Mouse (Mus musculus): Measurements from ENCODE around the gene Irf4. TPM values are rescaled to one million over a fixed set of nuclear protein-coding genes. Genes with fewer than 3 reads are reported as not detected.

The Irf4 gene
- total RNA-seq, 2 experiments from 2014 or later = 5.1 to 11.3 TPM

DNA sequence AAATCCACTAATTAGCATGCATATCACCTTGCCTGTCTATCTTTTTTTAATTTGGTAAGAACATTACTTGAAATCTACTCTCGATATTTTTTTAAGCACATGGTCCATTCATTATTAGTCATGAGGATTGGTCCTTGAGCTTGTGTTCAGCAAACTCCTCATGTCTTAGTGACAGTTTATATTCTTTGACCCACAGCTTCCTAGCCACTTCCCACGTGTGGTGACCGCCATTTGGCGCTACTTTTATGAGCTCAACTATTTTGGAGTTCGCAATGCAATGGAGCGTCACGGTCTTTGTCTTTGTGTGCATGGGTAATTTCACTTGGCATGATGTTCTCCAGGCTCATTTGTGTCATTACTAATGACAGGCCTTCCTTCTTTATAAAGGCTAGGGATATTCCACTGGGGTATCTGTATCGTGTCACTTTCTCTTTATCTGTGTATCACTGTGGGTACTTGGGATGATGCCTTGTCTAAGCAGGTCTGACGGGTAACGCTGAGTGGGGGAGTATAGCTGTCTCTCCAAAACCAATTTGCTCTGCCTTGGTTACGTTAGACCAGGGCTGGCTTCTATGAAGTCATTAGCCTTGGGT lies 9.9 kb downstream of the Irf4 start:
- no peak for ATAC-seq (replicated peaks; ENCODE audit: low FRiP score, poor library complexity, severe bottlenecking)

DNA sequence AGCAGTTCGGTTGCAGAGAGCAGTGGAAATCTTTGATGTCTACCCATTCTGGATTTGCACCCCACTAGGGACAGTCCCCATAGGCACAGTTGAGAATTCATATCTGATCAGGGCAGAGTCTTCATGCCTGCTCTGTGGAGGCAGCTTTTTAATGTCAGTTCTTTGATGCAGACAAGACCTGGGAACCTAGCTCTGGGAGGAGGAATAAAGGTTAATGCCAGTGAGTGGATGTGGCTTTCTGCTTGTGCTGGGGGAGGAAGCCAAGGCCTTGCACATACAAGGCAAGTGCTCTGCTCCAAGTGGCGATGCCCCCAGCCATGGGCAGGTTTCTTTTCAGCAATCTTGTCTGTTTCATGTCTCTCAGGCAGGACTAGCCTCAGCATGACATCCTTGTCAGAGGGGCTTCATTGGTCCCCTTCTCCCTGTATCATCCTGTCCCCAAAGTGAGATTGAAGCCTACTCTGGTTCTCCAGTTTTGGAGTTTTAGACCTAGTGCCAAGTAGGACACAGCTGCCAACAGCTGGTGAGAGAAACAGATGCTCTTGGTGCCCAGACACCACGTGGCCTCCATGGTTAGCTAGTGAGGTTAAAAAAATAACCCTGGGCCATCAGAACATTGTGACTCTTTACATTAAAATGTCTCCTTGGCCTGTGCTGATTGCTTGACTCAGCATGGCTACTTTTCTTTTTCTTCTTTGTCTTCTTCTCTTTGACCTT lies 11.5 kb downstream of the Irf4 start:
- no peak for ATAC-seq (replicated peaks; ENCODE audit: low FRiP score, poor library complexity, severe bottlenecking)

DNA sequence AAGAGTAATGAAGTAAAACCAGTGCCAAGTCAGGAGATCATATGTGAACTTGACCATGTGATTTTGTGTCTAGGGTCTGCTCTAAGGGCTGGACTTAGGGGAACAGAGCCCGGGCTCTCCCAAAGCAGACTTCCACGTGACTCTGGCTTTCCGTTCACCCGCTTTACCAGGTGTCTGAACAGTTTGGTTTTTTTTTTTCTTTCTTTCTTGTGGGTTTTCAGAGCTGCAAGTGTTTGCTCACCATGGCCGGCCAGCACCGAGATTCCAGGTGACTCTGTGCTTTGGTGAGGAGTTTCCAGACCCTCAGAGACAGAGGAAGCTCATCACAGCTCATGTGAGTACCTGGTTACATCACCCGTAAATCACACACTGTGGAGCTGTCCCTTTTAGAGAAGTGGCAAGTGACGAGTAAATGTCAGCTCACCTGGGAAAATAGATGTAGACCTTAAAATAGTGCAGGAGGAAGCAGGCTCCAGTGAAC lies 12.2 kb downstream of the Irf4 start:
- ATAC-seq (replicated peaks; ENCODE audit: low FRiP score, poor library complexity, severe bottlenecking) = no peak

DNA sequence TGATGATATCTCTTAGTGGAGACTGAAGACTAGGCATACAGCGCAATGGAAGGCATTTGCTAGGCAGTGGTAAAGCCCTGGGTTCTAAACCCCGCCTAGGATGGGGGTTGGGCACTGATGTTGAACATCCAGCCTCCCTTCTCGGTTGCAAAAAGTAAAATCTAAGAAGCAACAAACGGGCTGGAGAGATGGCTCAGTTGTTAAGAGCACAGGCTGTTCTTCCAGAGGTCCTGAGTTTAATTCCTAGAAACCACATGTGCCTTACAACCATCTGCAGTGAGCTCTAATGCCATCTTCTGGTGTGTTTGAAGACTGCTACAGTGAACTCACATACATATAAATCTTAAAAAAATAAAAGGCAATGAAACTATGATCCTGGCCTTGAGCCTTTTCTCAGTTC lies 13.2 kb downstream of the Irf4 start:
- ATAC-seq (replicated peaks; ENCODE audit: low FRiP score, poor library complexity, severe bottlenecking) = no peak

DNA sequence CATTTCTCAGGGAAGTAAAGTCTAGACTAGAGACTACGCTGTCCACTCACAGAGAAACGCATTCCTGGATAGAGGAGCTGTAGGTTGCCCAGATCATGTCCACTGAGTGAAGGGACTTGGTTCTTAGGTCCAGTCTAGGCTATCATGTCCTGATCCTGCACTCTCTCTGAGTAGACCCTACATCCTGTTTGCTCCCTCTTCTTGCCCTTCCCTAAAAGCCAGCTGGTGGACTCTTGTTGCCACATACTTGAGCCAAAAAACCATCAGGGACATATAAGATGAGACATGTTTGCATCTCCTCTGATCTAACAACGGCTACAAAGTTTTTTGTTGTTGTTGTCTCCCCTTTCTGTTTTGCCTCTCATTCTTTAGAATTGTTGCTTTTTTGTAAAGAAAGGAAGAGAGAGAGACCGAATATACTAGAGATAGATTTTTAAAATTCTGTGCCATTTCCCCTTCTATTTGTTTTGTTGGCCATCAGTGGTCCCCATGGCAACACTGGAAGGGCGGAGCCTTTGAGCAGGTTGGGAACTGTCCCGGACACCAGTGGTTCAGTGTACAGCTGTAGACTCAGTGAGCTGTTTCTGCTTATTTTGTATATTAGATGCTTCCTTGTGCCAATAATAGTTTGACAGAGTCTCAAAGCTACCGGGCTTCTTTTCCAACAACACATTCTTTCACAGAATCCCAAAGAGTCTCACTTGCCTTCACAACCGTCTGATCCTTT lies 15.2 kb downstream of the Irf4 start:
- ATAC-seq (replicated peaks; ENCODE audit: low FRiP score, poor library complexity, severe bottlenecking) = no peak

DNA sequence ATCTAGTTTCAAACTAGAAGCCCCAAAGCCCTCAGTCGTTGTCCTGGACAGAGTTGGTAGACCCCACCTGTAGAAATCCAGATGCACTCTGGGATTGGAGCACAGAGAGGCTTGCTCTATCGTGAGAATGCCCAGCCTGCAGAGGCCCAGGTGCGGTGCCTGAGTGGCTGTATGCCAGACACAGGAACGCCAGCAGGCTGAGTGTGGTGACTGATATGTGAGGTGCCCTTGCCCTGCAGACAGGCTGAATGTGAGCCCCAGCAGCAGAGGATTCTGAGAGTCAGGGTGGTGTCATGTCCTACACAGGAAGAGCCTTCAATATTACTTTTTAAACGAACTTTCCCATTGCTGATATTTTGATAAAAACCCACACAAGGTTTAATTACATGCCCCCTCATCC lies 16.9 kb downstream of the Irf4 start:
- ATAC-seq (replicated peaks; ENCODE audit: low FRiP score, poor library complexity, severe bottlenecking) = no peak

DNA sequence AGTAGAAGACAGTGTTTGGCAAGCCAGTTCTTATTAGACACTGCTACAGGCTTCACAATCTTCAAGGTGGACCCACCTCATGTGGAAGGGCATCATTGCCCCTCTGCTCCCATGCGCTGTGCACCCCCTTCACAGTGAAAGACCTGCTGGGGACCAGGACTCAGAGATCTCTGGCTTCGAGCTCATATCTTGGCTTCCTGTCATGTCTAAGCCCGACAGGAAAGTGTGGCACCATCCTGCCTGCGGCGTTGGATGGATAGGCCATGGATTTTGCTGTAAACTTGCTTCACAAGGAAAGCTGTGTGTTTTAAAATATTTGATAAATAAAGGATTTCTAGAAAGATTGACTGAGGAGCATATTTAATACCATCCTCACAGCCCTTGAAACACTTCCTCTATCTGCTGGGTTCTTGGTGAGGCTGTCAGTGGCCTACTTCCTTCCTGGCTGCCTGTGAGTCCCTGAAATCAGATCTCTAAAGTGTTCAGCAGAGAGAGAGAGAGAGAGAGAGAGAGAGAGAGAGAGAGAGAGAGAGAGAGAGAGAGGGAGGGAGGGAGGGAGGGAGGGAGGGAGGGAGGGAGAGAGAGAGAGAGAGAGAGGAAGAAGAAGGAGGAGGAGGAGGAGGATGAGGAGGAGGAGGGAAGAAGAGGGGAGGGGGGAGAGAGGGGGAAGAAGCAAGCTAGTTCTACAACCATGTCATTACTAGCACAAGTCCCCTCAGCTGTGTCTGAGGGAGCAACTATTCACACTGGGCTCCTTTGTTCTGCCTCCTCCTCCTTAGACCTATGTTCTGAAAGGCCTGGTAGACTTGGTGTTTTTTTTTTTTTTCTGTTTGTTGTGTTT lies 17.8 kb downstream of the Irf4 start:
- ATAC-seq (replicated peaks; ENCODE audit: low FRiP score, poor library complexity, severe bottlenecking) = no peak

DNA sequence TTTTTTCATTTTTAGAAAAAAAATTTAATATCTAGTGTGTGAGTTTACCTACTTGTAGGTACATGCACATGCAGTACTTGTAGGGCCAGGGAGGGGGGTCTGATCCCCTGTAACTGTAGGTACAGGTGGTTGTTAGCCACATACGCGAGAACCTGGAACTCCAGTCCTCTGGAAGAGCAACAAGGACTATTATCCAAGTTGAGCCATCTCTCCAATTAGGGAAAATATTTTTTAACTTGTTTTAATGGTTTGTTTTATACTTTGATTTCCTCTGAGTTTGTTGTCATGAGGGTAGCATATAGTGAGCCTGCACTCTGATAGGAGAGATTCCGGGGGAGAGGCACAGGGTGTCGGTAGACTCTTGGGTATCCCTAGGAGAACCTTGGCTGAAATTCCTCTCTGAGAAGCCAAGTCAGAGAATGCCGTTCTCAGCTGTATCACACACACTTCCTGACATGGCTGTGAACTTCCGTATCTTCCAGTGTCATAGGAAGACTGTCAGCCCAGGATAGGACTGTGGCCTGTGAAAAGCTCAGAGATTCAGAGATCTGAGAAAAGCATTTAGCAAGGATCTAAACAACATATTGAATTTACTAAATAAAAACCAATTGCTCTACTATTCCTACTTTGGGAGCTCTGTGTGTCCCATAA lies 18.6 kb downstream of the Irf4 start:
- no peak for ATAC-seq (replicated peaks; ENCODE audit: low FRiP score, poor library complexity, severe bottlenecking)

DNA sequence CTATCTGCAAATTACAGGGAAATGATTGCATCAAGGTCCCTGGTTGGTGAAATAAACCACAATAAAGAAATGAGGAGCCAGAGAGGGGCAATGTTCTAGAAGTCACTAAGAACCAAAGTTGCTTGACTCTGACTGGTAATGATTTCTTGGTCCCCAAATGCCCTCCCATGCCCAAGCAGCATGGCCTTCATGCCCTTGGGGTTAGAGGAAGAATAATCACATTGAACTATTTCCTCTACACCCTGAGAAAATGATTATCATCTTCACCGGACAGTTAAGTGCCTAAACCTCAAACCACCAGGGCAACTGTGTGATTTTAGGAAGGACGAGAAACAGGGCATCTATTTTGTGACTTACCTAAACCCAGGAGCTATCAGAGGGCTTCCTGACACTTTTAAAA lies 27.0 kb downstream of the Irf4 start:
- ATAC-seq (replicated peaks; ENCODE audit: low FRiP score, poor library complexity, severe bottlenecking) = no peak

DNA sequence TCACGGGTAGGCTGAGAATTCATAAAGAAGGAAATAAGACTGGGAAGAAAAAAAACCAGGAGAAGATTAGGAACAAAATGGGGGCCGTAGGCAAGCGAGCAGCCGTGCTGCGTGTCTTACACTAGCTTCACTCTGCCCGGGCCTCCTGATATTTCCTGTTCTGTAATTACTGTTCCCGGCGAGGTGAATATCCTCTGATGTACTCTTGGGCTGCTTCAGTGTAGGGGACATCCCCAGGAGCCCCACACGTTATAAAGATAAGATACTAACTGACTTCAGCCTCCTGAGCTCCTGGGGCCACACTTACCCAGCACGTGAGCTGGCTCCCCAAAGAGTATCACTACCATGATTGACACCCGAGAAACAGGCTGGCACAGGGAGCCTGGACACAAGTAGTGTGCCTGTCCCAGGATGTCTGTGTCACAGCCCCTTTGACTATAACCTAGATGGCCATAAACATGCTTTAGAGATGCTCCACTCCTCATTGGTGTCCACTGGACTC lies 28.7 kb downstream of the Irf4 start:
- ATAC-seq (replicated peaks; ENCODE audit: low FRiP score, poor library complexity, severe bottlenecking) = no peak

DNA sequence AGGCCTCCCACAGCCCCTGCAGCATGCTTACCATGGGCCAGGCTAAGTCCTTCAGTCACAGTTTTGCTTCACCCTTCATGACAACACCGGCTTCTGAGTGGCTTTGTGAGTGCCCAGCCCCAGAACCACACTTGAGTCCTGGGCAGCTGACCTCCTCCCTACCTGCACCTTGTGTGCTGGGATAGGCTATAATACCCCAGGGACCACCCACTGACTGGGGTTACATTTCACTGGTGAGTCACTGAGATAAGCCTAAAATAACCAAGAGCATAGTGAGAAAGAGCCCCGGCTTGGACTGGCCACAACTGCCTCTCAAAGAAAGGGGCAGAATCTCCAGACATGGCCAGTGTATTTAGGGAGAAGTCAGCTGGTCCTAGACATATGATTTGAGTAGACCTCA lies 32.9 kb downstream of the Irf4 start:
- no peak for ATAC-seq (replicated peaks; ENCODE audit: low FRiP score, poor library complexity, severe bottlenecking)

DNA sequence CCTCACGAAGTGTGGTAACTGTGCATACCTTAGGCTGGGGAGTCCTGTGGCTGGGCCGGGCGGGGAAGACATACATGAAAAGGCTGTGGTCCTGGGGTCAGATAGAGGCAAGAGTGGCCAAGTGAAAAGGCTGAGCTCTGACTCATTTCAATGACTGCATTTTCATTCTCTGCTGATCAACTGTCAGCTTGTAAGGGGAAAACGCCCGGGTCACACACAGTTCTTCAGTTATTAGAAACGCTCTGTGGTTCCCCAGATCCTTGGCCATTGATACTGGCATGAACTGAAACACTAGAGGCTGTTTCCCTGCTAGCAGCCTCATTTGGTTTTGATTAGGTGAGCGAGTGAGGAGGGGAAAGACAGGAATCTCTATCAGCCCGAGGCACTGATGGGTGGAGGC lies 33.4 kb downstream of the Irf4 start:
- no peak for ATAC-seq (replicated peaks; ENCODE audit: low FRiP score, poor library complexity, severe bottlenecking)

DNA sequence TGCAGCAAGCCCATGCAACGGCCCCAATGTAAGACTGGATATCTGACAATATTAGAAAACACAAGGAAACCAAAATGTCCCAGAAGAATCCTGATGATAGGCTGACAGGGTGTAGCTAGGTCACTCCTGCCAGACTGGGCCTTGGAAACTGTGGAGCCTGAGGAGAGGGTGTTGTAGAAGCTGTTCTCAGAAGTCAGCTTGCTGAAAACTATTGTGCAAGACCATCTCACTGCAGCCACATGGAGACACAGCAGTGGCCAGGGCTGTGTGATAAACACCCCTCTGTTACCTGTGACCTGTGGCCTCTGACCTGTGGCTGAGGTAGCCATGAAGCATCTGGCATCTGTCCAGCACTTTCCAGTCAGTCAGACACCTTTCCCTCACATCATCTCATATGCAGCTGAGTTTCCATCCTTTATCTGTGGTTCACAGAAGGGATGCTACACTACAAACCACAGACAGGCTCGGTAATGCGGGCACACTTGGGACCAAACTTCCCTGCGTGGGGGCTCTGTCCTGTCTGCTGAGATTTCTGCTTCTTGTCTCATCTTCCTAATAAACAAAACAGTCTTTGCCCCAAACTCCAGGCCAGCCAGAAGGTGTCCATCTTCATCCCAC lies 36.5 kb downstream of the Irf4 start:
- ATAC-seq (replicated peaks; ENCODE audit: low FRiP score, poor library complexity, severe bottlenecking) = no peak

DNA sequence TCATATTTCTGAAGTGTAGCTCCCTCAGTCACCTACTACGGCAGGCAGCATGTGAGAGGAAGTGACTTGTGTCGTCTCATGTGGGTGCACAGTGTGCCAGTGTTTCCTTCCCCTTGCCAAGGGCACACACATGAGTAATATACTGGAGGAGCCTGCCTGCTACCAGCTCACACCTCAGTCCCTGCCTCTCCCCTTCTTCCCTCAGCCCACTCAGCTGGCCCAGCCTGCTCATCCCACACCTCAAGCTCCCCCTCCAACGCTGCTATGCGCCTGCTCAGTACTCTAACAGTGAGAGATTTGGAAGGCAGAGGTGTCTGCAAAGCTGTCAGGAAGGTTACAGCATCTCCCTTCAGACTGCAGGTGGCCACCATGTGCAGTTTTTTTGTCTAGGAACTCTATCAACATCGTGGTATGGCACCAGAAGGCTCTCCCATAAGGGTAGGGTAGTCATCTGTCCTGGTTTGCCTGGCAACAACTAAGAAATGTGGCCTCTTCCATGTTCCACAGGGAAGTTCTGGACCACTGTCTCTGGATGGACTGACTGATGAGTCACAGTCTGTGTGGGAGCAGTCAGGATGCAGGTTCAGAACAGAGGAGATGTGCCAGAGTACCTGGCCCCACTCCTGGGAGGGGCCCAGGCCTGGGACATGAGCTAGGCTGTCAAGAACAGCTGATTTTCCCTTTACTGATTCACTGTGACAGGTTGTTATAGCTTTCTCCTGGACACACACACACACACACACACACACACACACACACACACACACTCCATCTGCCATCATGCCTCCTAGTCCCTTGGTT lies 37.4 kb downstream of the Irf4 start:
- ATAC-seq (replicated peaks; ENCODE audit: low FRiP score, poor library complexity, severe bottlenecking) = no peak

DNA sequence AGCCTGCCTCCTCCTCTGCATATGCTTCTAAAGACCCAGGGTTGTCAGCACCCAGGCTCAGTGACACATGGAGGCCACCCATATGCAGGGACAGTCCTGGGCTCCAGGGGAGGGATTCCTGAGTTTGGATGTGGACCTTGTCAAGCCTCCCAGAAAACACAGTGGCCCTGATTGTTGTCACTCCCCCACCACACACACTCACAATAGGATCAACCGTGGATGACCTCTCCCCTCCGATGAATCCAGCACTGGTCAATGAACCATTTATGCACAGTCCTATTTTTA lies 38.0 kb downstream of the Irf4 start:
- ATAC-seq (replicated peaks; ENCODE audit: low FRiP score, poor library complexity, severe bottlenecking) = no peak

DNA sequence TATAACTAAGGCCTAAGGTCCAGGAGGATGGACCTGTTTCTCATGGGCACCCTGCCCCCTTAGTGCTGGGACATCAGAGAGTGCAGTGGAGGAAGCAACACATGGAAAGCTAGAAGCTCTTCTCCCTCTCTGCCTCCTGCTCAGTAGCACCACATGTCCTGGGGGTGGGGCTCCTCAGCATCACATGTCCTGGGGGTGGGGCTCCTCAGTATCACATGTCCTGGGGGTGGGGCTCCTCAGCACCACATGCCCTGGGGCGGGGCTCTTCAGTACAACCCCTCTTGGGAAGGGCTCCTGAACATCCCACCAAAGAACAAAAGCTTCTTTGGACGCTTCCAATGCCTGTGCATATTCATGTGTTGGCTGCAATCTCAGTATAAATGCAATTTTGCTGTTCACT lies 38.5 kb downstream of the Irf4 start:
- ATAC-seq (replicated peaks; ENCODE audit: low FRiP score, poor library complexity, severe bottlenecking) = no peak

DNA sequence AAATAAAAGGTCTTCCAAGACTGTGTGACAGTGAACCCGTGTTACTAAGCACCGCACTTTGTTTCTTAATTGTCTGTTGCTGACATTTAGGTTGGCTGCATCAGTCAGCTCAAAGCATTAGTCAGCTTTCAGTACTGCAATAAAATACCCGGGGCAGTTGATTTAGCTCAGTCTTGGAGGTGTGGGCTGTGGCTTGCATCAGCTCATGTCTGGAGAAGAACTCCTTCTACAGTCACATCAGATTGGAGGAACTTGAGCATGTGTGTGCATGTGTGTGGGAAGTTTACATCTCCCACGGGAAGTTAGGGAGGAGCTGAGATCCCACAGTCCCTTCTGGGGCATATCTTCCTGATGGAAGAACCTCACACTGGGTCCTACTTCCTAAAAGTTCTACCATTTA lies 38.9 kb downstream of the Irf4 start:
- no peak for ATAC-seq (replicated peaks; ENCODE audit: low FRiP score, poor library complexity, severe bottlenecking)

DNA sequence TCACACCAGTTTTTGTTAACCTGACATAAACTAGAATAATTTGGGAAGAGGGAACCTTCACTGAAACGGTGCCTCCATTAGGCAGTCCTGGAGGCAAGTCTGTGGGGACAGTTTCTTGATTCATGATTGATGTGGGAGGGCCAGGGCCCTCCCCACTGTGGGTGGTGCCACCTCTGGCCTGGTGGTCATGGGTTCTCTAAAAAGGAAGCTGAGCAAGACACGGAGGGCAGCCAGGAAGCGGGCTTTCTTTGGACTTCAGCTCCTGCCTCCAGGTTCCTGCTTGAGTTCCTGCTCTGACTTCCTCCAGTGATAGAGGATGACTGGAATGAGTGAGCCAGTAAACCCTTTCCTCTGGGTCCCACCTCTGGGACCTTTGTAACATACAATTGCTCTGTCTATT lies 39.4 kb downstream of the Irf4 start:
- ATAC-seq (replicated peaks; ENCODE audit: low FRiP score, poor library complexity, severe bottlenecking) = no peak

DNA sequence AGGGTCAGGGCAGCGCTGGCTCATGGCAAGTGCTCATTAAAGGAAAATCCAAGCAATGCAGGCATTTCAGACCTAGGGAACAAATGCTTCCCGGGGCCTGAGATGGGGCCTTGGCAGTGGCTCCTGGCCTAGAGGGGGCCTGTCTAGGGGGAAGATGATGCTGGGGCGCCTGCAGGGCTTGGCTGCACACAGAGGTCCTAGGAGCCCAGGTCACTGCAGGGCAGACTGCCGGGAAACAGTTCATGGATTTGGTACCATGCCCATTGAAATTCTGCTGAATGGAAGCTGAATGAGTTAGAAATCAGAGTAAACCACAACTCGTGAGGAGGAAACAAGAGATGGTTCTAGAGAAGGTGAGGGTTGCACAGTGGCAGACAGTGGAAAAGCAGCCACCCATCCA lies 41.0 kb downstream of the Irf4 start:
- no peak for ATAC-seq (replicated peaks; ENCODE audit: low FRiP score, poor library complexity, severe bottlenecking)
